Mouse (Mus musculus) embryonic facial prominence, embryonic 11.5 days (tissue): Measurements from ENCODE around the gene Nova2. TPM values are rescaled to one million over a fixed set of nuclear protein-coding genes. Genes with fewer than 3 reads are reported as not detected.

ENCODE experiments used
- ATAC-seq: fragments of 200-750 bp; cut with Nextera tagmentation; replicated peaks from 2 replicates; pipeline ENCODE4 v1.8.0; 2017; ENCODE audit warnings: low read depth; ENCODE audit not compliant: insufficient number of reproducible peaks, low FRiP score, low TSS enrichment
- DNase-seq: peaks from one replicate; pipeline ENCODE4 v3.0.0-alpha.2; 2015; ENCODE audit warnings: low spot score
- H3K27ac ChIP-seq: fragments of 300-500 bp; sonication (generic); replicated peaks from 2 replicates; pipeline ENCODE4 v1.5.1; 2014; ENCODE audit warnings: mild to moderate bottlenecking, low read depth, low read length, control low read depth
- H3K27me3 ChIP-seq: fragments of 300-500 bp; sonication (generic); 2 replicates; pipeline ENCODE4 v1.6.1; 2014; ENCODE audit warnings: mild to moderate bottlenecking, low read length, moderate library complexity, mixed read lengths; ENCODE audit not compliant: control insufficient read depth, insufficient read depth
- H3K36me3 ChIP-seq: fragments of 300-500 bp; sonication (generic); replicated peaks from 2 replicates; pipeline ENCODE4 v1.6.1; 2014; ENCODE audit warnings: low read depth, mild to moderate bottlenecking, low read length, moderate library complexity, mixed read lengths; ENCODE audit not compliant: control insufficient read depth, insufficient read depth
- H3K4me1 ChIP-seq: fragments of 300-500 bp; sonication (generic); 2 replicates; pipeline ENCODE4 v1.6.1; 2014; ENCODE audit warnings: low read length, mixed read lengths; ENCODE audit not compliant: control insufficient read depth, insufficient read depth
- H3K4me2 ChIP-seq: fragments of 300-500 bp; sonication (generic); 2 replicates; pipeline ENCODE4 v1.6.1; 2014; ENCODE audit warnings: low read depth, mild to moderate bottlenecking, control low read depth, low read length, moderate library complexity
- H3K4me3 ChIP-seq: fragments of 300-500 bp; sonication (generic); 2 replicates; pipeline ENCODE4 v1.5.1; 2014; ENCODE audit warnings: low read depth, low read length, control low read depth
- H3K9ac ChIP-seq: fragments of 300-500 bp; sonication (generic); replicated peaks from 2 replicates; pipeline ENCODE4 v1.6.1; 2014; ENCODE audit warnings: mild to moderate bottlenecking, control low read depth, low read length
- H3K9me3 ChIP-seq: fragments of 300-500 bp; sonication (generic); replicated peaks from 2 replicates; pipeline ENCODE4 v1.6.1; 2016; ENCODE audit warnings: mild to moderate bottlenecking, low read length, inconsistent platforms, mixed read lengths; ENCODE audit not compliant: control insufficient read depth
- WGBS: fragments of 180-500 bp; shearing (Covaris S2); extraction: QIAGEN DNeasy Blood & Tissue Kit; methylation state at CpG from one replicate; pipeline ENCODE4 v1.1.7; 2014; 5-methylcytosine and 5-hydroxymethylcytosine counted together
- polyA plus RNA-seq: library from polyadenylated mRNA; unstranded; fragments of >200 nt; fragmentation: Nextera tagmentation; extraction: Ambion mirVana; gene quantifications from 2 replicates; pipeline ENCODE4 v1.2.1, GENCODE M21; 2014

The Nova2 gene
- polyA plus RNA-seq, 1 experiment from 2014 or later: 1.4 TPM

DNA sequence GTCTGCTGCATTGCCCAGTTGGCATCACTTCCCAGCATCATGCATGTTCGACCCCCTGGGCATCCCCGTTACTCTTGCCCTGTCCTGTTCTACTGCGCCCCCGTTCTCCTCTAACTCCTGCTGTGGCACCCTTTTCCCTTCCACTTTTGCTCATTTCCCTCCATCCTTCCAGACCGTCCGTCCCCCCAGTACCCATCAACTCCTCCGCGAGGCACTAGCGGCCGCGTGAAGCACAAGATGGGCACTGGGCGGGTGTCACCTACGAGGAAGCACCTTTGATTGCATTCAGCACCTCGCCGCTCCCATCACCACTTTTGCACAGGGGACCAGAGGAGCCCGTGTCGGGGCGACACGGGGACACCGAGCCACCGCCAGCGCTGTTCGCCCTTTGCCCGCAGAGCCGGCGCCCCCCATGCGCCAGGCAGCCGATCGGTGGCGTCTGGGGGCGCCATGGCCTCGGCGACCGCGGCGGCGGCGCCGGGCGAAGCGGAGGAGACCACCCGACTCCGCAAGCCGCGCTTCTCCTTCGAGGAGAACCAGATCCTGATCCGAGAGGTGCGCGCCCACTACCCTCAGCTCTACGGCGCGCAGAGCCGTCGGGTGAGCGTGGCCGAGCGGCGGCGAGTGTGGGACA lies 66.1 kb downstream of the Nova2 start:
- WGBS: 1% methylated on average over 59 of the region's 59 CpGs

GRCm38 (mm10) chr7:18992294-18992675 lies 66.6 kb downstream of the Nova2 start:
- Histone ChIP-seq H3K4me2 (peak overlapping the region; percentile 87), H3K4me3 (peak overlapping the region; percentile 48), H3K36me3 (no peaks in the 10 kb centered on the region; the same call in 1 of the 2 replicates), H3K4me1 (peaks cover 6% of the 10 kb centered on the region; the same call in 1 of the 2 replicates), H3K9me3 (no peaks in the 10 kb centered on the region), H3K27me3 (peaks cover 11% of the 10 kb centered on the region), H3K27ac (no peak overlapping the region), H3K9ac (peak overlapping the region; percentile 65)
- 2% methylated on average over 31 of the region's 31 CpGs for WGBS
- ATAC-seq: no peak
- DNase-seq: no peak

More for the DNA sequence above, 66.1 kb downstream of the Nova2 start:
- peaks cover 6% of the 10 kb centered on the region; the same call in 1 of the 2 replicates for H3K4me1 ChIP-seq
- peak; percentile 24 for DNase-seq
- H3K4me2 ChIP-seq: peak overlapping the region; percentile 87
- H3K27me3 ChIP-seq: peaks cover 11% of the 10 kb centered on the region
- H3K9ac ChIP-seq: peak overlapping the region; percentile 65
- no peak; the same call in 1 of the 2 replicates for ATAC-seq
- no peaks in the 10 kb centered on the region; the same call in 1 of the 2 replicates for H3K36me3 ChIP-seq
- H3K9me3 ChIP-seq: no peaks in the 10 kb centered on the region
- peak overlapping the region; percentile 48 for H3K4me3 ChIP-seq
- H3K27ac ChIP-seq: no peak overlapping the region

DNA sequence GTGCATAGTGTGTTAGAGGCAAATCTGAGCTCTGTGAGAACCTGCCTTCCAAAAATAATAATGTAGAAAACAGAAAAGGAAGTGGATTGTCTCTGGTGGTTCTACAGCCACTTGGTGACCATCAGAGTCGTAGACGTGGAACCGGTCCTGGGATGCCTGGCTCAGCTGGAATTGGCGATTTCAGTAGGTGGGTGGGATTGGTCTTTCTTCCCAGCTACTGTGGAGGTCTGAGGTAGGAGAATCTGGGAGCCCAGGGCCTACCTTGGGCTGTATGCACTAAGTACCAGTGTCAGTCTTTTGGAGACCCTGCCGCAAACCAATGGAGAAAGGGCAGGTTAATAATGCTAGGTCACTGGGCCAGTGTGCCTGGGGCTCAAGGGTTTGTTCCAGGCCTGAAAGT lies 67.3 kb downstream of the Nova2 start:
- no peak for ATAC-seq
- 84% methylated on average over 5 of the region's 5 CpGs for WGBS
- Histone ChIP-seq H3K9ac (no peak overlapping the region), H3K4me3 (no peak overlapping the region), H3K27ac (no peak overlapping the region), H3K9me3 (no peaks in the 10 kb centered on the region), H3K4me1 (peaks cover 6% of the 10 kb centered on the region; the same call in 1 of the 2 replicates), H3K36me3 (no peaks in the 10 kb centered on the region; the same call in 1 of the 2 replicates), H3K27me3 (peaks cover 11% of the 10 kb centered on the region), H3K4me2 (no peak overlapping the region; the same call in 1 of the 2 replicates)
- DNase-seq: no peak

DNA sequence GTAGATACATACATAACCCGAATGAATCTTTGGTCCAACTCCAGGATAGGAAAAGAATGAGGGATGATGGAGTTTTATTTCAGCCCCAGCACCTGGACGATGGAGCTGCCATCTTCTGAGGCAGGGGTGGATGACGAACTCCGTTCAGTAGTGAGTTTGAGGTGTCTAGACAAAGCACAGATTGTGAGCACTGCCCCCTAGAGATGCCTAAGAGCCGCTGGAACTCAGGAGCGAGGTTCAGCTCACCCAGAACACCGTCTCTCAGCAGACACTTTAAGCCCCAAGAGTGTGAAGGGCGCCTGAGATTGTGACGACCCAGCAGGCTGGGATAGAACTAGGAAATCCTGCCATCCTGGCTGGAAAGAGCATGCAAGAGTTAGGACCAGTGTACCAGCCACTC lies 73.1 kb downstream of the Nova2 start:
- ATAC-seq: no peak
- no peak overlapping the region for H3K4me3 ChIP-seq
- H3K4me1 ChIP-seq: no peaks in the 10 kb centered on the region; the same call in 1 of the 2 replicates
- DNase-seq: peak; percentile 40
- H3K27me3 ChIP-seq: no peaks in the 10 kb centered on the region
- no peaks in the 10 kb centered on the region for H3K9me3 ChIP-seq
- no peak overlapping the region for H3K4me2 ChIP-seq
- no peaks in the 10 kb centered on the region; the same call in 1 of the 2 replicates for H3K36me3 ChIP-seq
- H3K9ac ChIP-seq: no peak overlapping the region
- WGBS: 42% methylated on average over 9 of the region's 9 CpGs
- H3K27ac ChIP-seq: no peak overlapping the region

- H3K36me3 ChIP-seq: peaks cover under 1% of the 10 kb centered on the region; the same call in 1 of the 2 replicates
- 51% methylated on average over 10 of the region's 10 CpGs for WGBS
- no peak for ATAC-seq
- H3K27me3 ChIP-seq: no peaks in the 10 kb centered on the region
- DNase-seq: no peak
- peaks cover 6% of the 10 kb centered on the region for H3K4me1 ChIP-seq
- H3K4me2 ChIP-seq: peak overlapping the region; percentile 58
- H3K4me3 ChIP-seq: peak overlapping the region; percentile 36
- 0 out of 2 replicates have a peak overlapping the region, but pooled peaks have one; percentile 35 for H3K27ac ChIP-seq
- H3K9me3 ChIP-seq: no peaks in the 10 kb centered on the region
- peak overlapping the region; percentile 55 for H3K9ac ChIP-seq
These were observed 74.7 kb downstream of the Nova2 start for GRCm38 (mm10) chr7:19000421-19000820.

DNA sequence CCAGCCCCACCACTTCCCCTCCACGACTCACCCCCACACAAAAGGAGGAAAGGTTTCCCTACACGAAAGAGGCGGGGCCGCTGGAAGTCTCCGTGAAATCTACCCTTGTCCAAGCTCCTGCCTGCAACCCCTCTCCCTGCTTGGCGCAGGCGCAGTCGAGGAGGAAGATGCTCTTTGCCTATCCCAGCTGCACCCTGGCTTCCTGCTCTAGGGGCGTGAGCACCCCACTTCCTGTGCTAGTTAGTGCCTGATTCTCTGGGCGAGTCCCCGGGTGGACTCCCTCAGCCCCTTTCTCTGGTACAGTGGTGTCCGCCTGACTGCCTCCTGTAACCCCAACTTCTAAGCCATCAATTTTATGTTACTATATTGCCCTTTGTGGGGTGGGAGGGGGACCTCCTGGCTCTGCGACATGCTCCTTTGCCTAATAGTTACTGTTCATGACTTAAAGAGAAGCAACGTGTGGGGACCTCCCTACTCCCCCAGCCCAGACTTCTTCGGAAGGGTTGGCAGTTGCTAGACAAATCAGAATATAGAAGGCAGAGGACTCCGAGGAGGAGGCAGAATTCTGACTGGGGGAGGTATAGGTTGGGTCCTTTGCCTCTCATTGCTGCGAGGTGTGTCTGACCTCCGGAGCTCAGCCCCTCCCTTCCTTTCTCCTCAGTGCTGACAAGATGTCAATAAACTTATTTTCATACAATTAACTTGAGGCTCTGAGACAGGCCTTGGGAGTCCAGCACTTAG lies 75.5 kb downstream of the Nova2 start:
- H3K4me3 ChIP-seq: peak overlapping the region; percentile 36
- H3K36me3 ChIP-seq: peaks cover 7% of the 10 kb centered on the region
- H3K9me3 ChIP-seq: no peaks in the 10 kb centered on the region
- WGBS: 31% methylated on average over 18 of the region's 18 CpGs
- peak overlapping the region; percentile 58 for H3K4me2 ChIP-seq
- H3K27me3 ChIP-seq: no peaks in the 10 kb centered on the region
- H3K9ac ChIP-seq: peak overlapping the region; percentile 55
- ATAC-seq: no peak; the same call in 1 of the 2 replicates
- no peak overlapping the region for H3K27ac ChIP-seq
- peaks cover 14% of the 10 kb centered on the region for H3K4me1 ChIP-seq
- peak; percentile 60 for DNase-seq

GRCm38 (mm10) chr7:19001807-19002085 lies 76.1 kb downstream of the Nova2 start:
- DNase-seq (no peak), ATAC-seq (no peak)
- H3K9ac ChIP-seq: no peak overlapping the region
- peaks cover 14% of the 10 kb centered on the region for H3K4me1 ChIP-seq
- WGBS: 76% methylated on average over 3 of the region's 3 CpGs
- no peaks in the 10 kb centered on the region for H3K27me3 ChIP-seq
- H3K9me3 ChIP-seq: no peaks in the 10 kb centered on the region
- H3K4me2 ChIP-seq: no peak overlapping the region
- peaks cover 7% of the 10 kb centered on the region for H3K36me3 ChIP-seq
- no peak overlapping the region for H3K4me3 ChIP-seq
- no peak overlapping the region for H3K27ac ChIP-seq

DNA sequence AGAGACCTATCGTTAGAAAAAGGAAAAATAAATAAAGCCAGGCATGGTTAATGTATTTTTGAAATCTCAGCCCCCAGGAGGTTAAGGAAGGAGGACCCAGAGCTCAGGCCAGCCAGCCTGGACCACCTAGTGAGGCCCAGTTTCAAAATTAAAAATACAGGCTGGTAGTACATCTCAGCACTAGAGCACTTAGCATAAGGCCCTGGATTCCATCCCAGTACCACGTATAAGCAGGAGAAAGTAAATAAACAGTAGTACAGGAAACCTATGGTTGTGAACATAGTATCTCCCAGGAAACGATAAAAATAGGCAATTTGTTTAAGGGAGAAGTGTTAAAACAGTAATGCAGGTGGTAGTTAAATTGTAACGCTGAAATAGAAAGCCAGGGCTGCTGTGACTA lies 76.4 kb downstream of the Nova2 start:
- H3K4me1 ChIP-seq: peaks cover 14% of the 10 kb centered on the region
- WGBS: 40% methylated on average over 4 of the region's 4 CpGs
- no peaks in the 10 kb centered on the region for H3K9me3 ChIP-seq
- no peak for ATAC-seq
- H3K9ac ChIP-seq: peak overlapping the region; percentile 37
- peaks cover 7% of the 10 kb centered on the region for H3K36me3 ChIP-seq
- DNase-seq: no peak
- peak overlapping the region; percentile 46 for H3K4me2 ChIP-seq
- no peaks in the 10 kb centered on the region for H3K27me3 ChIP-seq
- H3K27ac ChIP-seq: peak overlapping the region; percentile 49; the same call in 1 of the 2 replicates
- peak overlapping the region; percentile 23 for H3K4me3 ChIP-seq
